Mouse (Mus musculus) neural tube, embryonic 10.5 days (tissue): ENCODE results near the gene Bsx.
A peak's percentile ranks its signal among the peaks of the same experiment; 100 is the strongest.

ENCODE experiments used
- DNase-seq: peaks from one replicate; pipeline ENCODE4 v3.0.0-alpha.2; 2017; ENCODE audit warnings: low spot score; ENCODE audit errors: extremely low spot score

The Bsx gene

DNA sequence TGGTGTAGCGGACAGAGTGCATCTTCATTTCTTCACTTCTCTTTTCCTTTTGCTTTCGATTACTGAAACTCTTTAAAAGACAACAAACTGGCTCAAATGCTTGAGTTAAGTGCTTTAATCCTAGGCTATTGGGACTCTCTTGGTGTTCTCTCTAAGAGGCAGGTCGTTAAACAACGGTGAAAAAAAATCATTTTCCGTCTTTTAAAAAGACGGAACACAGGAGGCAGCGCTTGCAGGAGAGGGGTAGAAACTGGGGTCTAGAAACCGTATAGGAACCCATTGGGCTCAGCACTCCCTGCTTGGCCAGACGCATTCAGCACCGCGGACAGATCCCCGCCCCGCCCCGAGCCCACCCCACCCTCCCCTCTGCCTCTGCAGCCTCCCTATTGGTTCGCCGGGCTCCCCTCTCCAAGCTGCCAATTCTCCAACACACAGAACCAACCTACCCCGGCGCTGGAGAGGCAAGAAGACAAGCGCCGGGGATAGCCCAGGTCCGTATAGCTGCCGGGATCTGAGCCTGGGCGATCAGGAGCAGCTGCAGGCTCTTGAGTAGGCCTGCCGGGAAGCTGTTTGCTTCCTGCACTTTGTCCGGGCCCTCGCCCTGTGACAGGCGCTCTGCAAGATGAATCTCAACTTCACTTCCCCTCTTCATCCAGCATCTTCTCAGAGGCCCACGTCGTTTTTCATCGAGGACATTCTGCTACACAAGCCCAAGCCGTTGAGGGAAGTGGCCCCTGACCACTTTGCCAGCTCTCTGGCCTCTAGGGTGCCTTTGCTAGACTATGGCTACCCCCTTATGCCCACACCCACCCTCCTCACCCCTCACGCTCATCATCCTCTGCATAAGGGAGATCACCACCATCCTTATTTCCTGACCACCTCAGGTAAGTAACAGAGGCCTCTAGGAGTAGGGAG, at the start of gene Bsx:
Gene Bsx, plus strand, starts transcription at position 572 of the 915 bp plus-strand sequence.
- DNase-seq: peak; percentile 90

DNA sequence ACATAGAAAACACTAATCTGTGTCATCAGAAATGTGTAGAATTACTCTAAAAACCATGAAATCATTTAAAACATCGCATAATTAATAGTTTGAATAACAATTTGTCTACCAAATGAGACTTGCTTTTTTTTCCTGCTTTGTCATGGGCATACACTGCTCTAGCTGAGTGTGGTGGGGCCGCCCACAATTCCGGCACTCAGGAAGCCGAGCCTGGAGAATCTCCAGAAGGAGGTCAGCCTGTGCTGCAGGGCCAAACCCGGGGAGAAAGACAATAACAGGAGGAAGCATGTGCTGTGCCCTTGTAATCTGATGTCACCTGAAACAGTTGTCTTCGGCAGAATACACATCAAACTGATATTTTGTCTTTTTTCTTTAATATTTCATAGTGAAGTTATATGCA, 48.3 kb upstream of the Bsx start:
- no peak for DNase-seq

- DNase-seq: no peak
Measured at GRCm38 (mm10) chr9:40827366-40827765, 46.6 kb upstream of the Bsx start.

- peak; percentile 93 for DNase-seq
Measured at GRCm38 (mm10) chr9:40834569-40834968, 39.4 kb upstream of the Bsx start.

- DNase-seq: no peak
Measured at GRCm38 (mm10) chr9:40836681-40837080, 37.2 kb upstream of the Bsx start.

GRCm38 (mm10) chr9:40839662-40840061, 34.3 kb upstream of the Bsx start:
- DNase-seq: no peak

DNA sequence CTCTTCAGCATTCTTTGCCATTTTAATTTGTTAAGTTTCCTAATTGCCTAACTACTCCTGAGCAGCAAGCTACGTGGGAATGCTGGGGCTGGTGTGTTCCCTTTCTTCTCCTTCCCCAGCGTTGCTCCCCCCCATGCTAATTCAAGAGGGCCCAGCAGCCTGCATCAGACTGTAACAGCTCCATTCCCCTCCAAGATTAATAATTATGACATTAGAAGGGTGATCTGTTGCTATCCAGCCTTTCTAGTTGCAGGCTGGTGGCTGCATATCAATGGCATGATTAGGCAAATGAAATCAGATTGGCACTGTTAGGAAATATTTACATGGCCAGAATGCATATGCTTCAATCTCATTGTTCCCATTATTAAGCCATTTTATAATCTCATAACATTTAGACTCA, 22.4 kb upstream of the Bsx start:
- DNase-seq: no peak

GRCm38 (mm10) chr9:40858461-40859160, 15.3 kb upstream of the Bsx start:
- DNase-seq: peak; percentile 37

DNA sequence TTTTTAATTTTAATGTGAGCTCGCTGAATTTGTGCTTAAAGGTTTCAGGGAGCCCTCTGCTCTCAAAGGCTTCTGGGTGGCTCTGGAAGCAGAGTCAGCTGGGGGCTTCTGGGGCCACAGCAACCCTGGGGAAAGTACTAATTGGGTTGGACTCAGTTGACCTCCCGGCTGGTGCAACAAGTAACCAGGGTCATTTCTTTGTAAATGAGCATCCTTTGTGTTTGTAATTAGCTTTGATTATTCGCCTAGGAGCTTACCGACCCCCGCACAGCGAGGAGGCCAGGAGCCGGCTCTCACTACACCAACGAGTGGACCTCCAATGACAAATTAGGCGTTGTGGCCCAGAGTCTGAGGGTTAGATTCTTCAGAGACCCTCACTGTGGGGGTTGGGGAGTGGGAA, 14.7 kb upstream of the Bsx start:
- DNase-seq: peak; percentile 28

GRCm38 (mm10) chr9:40870331-40870730, 3.6 kb upstream of the Bsx start:
- no peak for DNase-seq

DNA sequence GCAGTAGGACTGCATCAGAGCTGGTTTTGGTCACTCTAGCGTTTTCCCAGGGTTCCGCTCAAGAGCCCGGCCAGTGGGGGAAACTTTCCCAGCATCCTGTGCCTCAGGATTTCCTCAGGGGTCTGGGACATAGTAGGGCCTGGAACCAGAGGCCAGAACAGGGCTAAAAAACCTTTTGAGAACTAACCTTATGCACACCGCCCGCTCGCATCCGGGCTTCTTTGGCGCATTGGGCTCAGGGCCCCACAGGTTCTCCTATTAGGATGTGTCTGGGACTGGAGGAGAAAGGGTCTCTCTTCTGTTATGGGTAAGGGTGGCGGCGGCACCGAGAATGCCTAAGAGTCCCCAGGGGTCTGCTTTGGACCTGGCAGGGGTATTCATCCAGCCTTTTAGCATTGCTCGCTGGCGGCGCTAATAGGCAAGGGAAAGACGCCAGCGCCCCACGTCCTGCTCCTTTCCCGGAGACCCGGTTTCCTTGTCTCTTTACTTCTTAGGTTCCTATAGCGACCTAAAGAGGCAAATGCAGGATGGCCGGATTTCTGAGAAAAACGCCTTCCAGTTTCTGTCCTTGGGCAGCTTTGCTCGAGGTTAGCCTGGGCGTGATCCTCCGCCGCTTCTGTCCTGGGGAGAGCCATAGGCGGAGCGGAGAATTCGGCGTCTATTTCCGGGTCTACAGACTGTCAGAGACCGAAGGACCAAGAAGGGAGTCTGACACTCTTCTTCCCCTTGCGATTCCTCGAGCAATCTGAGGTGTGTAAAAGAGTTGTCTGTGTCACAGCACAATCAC, 2.4 kb upstream of the Bsx start:
- DNase-seq: peak; percentile 49

- DNase-seq: no peak
Measured at GRCm38 (mm10) chr9:40872156-40872478, 1.8 kb upstream of the Bsx start.

- DNase-seq: peak; percentile 40
Measured at GRCm38 (mm10) chr9:40874961-40875360, 1.0 kb downstream of the Bsx start.

DNA sequence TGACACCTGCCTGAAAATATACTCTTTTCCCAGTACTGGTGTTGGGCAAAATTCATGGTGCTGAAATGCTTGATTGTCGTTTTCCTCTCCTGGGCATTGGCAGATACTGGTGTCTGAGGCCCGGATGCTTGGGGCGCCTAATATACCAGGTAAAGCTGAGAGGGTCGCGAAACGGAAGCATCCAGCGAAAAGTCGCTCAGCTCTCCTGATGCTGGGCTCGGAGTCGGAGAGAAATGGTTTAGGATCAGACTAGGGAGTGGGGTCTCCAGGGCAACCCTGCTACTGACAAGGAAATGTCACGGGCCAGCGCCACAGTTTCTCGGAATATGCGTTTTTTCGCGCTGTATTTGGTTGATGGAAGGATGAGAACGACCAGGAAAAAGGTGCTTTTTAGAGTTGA, 1.5 kb downstream of the Bsx start:
- DNase-seq: peak; percentile 46

DNA sequence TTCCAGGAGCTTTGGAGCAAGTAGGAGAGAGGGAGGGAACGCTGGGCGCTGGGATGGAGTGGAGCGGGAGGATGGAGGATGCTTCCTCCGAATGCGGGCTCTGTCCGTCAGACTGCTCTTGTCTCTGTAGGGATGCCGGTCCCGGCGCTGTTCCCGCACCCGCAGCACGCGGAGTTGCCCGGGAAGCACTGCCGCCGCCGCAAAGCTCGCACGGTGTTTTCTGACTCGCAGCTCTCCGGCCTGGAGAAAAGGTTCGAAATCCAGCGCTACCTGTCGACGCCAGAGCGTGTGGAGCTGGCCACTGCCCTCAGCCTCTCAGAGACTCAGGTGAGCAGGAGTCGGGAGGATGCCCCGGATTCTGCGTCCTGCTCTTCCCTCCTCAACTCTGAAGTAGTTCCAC, 2.2 kb downstream of the Bsx start:
- peak; percentile 59 for DNase-seq

- DNase-seq: peak; percentile 35
Measured at GRCm38 (mm10) chr9:40876693-40877092, 2.8 kb downstream of the Bsx start.

DNA sequence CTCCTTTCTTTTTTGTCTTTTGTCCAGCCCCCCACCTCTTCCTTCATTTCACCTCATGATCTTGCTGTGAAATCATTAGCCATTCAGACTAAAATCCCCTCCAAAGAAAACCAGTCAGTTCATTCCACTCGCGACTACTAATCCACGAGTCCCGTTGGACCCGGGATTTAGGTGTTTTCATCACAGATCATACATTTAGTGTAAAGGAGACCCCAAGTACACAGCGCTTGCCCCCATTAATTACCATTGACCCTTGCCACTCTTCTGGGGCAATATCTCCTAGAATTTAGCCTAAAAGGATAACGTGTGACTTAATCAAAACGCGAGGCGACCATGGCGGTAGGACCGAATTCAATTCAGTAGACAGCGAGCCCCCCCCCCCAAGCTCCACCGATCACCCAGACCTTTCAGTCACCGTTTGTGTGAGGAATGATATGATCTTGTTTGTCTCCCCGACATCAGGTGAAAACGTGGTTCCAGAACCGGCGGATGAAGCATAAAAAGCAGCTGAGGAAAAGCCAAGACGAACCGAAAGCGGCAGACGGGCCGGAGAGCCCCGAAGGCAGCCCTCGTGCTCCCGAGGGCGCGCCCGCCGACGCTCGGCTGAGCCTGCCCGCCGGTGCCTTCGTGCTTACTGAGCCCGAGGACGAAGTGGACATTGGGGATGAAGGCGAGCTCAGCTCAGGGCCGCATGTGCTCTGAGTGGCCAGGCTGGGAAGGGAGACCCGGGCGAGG, 3.4 kb downstream of the Bsx start:
- peak; percentile 65 for DNase-seq

DNA sequence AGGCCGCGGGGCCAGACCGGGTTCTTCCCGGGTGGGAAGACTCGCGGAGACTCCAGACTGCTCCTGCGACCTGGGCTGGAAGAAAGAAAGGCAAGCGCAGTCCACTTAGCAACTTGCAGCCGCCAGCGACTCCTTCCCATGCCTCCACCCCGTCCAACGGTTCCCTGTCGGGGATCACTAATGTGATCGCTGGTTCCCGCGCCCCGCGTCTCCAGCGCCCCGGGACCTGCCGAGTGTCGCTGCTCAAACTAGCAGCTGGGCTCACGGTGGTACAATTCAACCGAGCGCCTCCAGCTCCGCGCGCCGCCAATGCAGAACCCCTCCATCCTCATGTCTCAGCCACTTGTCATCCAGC, 3.9 kb downstream of the Bsx start:
- peak; percentile 66 for DNase-seq

DNA sequence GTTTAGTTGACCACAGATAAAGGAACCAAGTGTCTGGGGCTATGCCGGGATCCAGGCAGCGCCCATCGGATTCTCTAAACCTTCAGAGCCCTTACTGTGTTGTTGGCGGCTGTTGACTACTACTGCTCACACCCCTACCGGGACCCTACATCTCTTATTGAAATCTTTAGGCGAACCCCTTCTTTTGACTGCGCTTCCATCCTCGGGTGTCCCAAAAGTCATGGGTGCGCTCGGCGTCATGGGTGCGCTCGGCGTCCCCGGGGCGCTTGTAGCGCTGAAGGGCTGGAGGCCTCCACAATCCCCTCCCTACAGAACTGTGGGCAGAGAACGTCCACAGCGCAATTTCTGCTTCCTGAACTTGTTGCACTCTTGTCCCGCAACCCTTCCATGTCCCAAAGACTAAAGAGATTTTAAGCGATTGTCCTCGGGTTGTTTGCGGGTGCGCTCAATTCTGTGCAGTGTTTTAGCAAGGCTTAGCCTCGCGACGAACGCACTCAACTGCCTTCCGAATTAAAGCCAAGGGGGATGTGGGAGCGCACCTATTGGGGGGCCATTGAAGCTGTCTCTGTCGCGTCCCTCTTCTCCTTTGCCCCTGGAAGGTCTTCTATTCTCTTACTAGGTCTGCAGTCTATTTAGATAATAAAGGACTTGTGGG, 4.5 kb downstream of the Bsx start:
- DNase-seq: no peak

DNA sequence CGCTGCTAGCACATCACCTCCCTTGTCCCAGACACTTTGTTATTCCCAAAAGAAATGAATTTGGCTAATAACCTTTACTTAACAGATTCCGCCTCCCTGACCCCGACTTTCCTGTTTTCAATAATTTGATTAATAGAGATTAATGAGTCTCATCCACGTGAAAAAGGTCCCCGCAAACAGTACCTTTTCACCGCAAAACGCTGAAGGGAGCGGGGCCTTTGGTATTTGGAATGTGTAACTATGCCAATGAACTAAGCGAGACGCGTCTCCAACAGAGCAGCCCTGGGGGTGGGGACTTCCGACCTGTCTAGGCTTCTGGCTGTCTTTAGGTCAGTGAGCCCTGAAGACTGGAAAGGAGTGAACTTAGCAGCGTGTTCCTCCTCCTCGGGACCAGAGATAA, 5.1 kb downstream of the Bsx start:
- peak; percentile 34 for DNase-seq

GRCm38 (mm10) chr9:40885669-40886068, 11.7 kb downstream of the Bsx start:
- DNase-seq: no peak
